Mouse (Mus musculus) forebrain, postnatal 0 days (tissue): ENCODE data around the gene Pde4a. TPM values are rescaled to one million over a fixed set of nuclear protein-coding genes. Genes with fewer than 3 reads are reported as not detected.
A peak's percentile ranks its signal among the peaks of the same experiment; 100 is the strongest.

Source experiments
- ATAC-seq: fragments of 200-750 bp; cut with Nextera tagmentation; 2 replicates; pipeline ENCODE4 v1.8.0; 2017; ENCODE audit warnings: mild to moderate bottlenecking, moderate library complexity
- DNase-seq: peaks from one replicate; pipeline ENCODE4 v3.0.0-alpha.2; 2015
- H3K27ac ChIP-seq: fragments of 300-500 bp; sonication (generic); 2 replicates; pipeline ENCODE4 v1.5.1; 2014; ENCODE audit warnings: low read depth, mild to moderate bottlenecking, antibody characterized with exemption, low read length, moderate library complexity, mixed read lengths
- H3K27me3 ChIP-seq: fragments of 300-500 bp; sonication (generic); 2 replicates; pipeline ENCODE4 v1.6.1; 2014; ENCODE audit warnings: mild to moderate bottlenecking, low read length, mixed read lengths; ENCODE audit not compliant: insufficient read depth
- H3K36me3 ChIP-seq: fragments of 300-500 bp; sonication (generic); 2 replicates; pipeline ENCODE4 v1.6.1; 2014; ENCODE audit warnings: mild to moderate bottlenecking, moderate library complexity; ENCODE audit not compliant: insufficient read depth
- H3K4me1 ChIP-seq: fragments of 300-500 bp; sonication (generic); 2 replicates; pipeline ENCODE4 v1.6.1; 2014; ENCODE audit warnings: antibody characterized with exemption; ENCODE audit not compliant: insufficient read depth
- H3K4me2 ChIP-seq: fragments of 300-500 bp; sonication (generic); 2 replicates; pipeline ENCODE4 v1.6.1; 2014; ENCODE audit warnings: low read depth, mild to moderate bottlenecking, moderate library complexity
- H3K4me3 ChIP-seq: fragments of 300-500 bp; sonication (generic); 2 replicates; pipeline ENCODE4 v1.5.1; 2014; ENCODE audit warnings: low read depth, low read length, mixed read lengths
- H3K9ac ChIP-seq: fragments of 300-500 bp; sonication (generic); 2 replicates; pipeline ENCODE4 v1.6.1; 2014; ENCODE audit warnings: mild to moderate bottlenecking
- H3K9me3 ChIP-seq: fragments of 300-500 bp; sonication (generic); 2 replicates; pipeline ENCODE4 v1.6.1; 2016; ENCODE audit warnings: low read length
- CTCF ChIP-seq: sonication (generic); IDR thresholded peaks from 2 replicates; pipeline ENCODE4 v1.5.1; 2016; ENCODE audit warnings: antibody characterized with exemption, control low read depth, low read depth
- WGBS: fragments of 180-500 bp; shearing (Covaris S2); extraction: QIAGEN DNeasy Blood & Tissue Kit; methylation state at CpG from one replicate; pipeline ENCODE4 v1.1.7; 2014; 5-methylcytosine and 5-hydroxymethylcytosine counted together
- polyA plus RNA-seq: library from polyadenylated mRNA; unstranded; fragments of >200 nt; fragmentation: Nextera tagmentation; extraction: Ambion mirVana; gene quantifications from 2 replicates; pipeline ENCODE4 v1.2.1, GENCODE M21; 2015
- total RNA-seq: library from RNA; depleted of rRNA; stranded (reverse); fragments of >200 nt; gene quantifications from 2 replicates; pipeline ENCODE4 v1.2.3, GENCODE M21; 2014

Gene Pde4a
- total and polyA plus RNA-seq, 2 experiments from 2014 or later: 20.0 to 41.6 TPM

- DNase-seq (peak; percentile 53), ATAC-seq (peak; percentile 54)
- H3K27ac ChIP-seq: peak overlapping the region; percentile 54
- H3K27me3 ChIP-seq: peaks cover 49% of the 10 kb centered on the region
- no peak; the same call in none of the 2 replicates for TF ChIP-seq CTCF
- H3K4me3 ChIP-seq: peak overlapping the region; percentile 49
- under 1% methylated on average over 63 of the region's 72 CpGs for WGBS
- peak overlapping the region; percentile 77 for H3K4me2 ChIP-seq
- peak overlapping the region; percentile 62 for H3K9ac ChIP-seq
- no peaks in the 10 kb centered on the region for H3K36me3 ChIP-seq
- no peaks in the 10 kb centered on the region for H3K4me1 ChIP-seq
- H3K9me3 ChIP-seq: no peaks in the 10 kb centered on the region
Observed at GRCm38 (mm10) chr9:21244428-21245112, 79.1 kb downstream of the Pde4a start.

- no peak for TF ChIP-seq CTCF
- ATAC-seq (no peak), DNase-seq (no peak)
- peak overlapping the region; percentile 49 for H3K4me3 ChIP-seq
- peak overlapping the region; percentile 62 for H3K9ac ChIP-seq
- H3K9me3 ChIP-seq: no peaks in the 10 kb centered on the region
- no peak overlapping the region for H3K27ac ChIP-seq
- no peaks in the 10 kb centered on the region for H3K4me1 ChIP-seq
- WGBS: 2% methylated on average over 16 of the region's 16 CpGs
- peak overlapping the region; percentile 77 for H3K4me2 ChIP-seq
- peaks cover 52% of the 10 kb centered on the region for H3K27me3 ChIP-seq
- no peaks in the 10 kb centered on the region for H3K36me3 ChIP-seq
Observed at GRCm38 (mm10) chr9:21245113-21245487, 79.6 kb downstream of the Pde4a start.

DNA sequence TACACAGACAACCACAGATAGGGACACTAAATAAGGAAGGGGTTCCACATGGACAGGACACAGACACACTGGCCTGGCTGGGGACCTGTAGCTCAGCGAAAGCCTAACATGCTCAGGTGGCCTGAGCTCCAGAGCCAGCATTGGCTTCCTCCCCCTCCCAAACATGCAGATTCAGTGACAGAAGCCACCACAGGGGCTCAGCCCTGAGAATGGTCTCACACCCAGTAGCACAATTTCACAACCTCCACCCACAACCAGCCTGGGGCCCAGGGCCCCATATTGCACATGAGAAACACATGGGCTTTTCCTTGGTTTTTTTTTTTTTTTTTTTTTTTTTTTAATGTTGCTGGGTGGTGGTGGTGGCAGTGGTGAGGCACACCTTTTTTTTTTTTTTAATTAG lies 80.8 kb downstream of the Pde4a start:
- peaks cover 52% of the 10 kb centered on the region for H3K27me3 ChIP-seq
- H3K4me3 ChIP-seq: no peak overlapping the region
- ATAC-seq: no peak
- H3K9ac ChIP-seq: no peak overlapping the region
- DNase-seq: no peak
- no peaks in the 10 kb centered on the region for H3K4me1 ChIP-seq
- no peaks in the 10 kb centered on the region for H3K36me3 ChIP-seq
- no peak overlapping the region for H3K27ac ChIP-seq
- H3K4me2 ChIP-seq: no peak overlapping the region
- no peaks in the 10 kb centered on the region for H3K9me3 ChIP-seq
- TF ChIP-seq CTCF: no peak
- 77% methylated on average over 1 of the region's 1 CpGs for WGBS

DNA sequence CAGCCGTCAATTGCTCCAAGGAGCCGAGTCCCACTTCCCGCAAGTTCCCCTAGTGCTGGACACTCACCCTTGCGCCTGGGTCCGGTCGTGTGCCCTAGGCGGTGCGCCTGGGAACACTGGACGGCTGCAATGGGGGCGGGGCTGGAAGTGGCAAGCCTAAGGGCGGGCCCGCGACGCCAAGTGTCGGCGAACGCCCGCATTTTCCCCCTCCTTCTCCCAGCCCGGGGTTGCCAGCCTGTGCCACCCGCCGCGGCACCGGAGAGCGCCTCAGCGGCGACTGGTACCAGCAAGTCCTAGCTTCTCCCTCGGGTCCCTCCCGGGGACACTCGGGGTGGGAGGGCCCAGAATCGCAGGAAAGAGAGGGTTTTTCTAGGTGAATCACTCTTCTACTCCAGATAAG lies 82.8 kb downstream of the Pde4a start, which contains the start of gene S1pr5:
Gene S1pr5, minus strand, starts transcription at position 118 of the 400 bp plus-strand sequence.
- no peak within 1 kb of the TSS for H3K9ac ChIP-seq
- H3K4me1 ChIP-seq: no peaks in the 10 kb centered on the region
- H3K4me2 ChIP-seq: no peak within 1 kb of the TSS
- H3K9me3 ChIP-seq: no peaks in the 10 kb centered on the region
- H3K4me3 ChIP-seq: no peak within 1 kb of the TSS
- DNase-seq (no peak), ATAC-seq (no peak)
- H3K27me3 ChIP-seq: peaks cover 49% of the 10 kb centered on the region
- no peak for TF ChIP-seq CTCF
- 2% methylated on average over 30 of the region's 30 CpGs for WGBS
- no peak within 1 kb of the TSS for H3K27ac ChIP-seq
- no peaks in the 10 kb centered on the region for H3K36me3 ChIP-seq

DNA sequence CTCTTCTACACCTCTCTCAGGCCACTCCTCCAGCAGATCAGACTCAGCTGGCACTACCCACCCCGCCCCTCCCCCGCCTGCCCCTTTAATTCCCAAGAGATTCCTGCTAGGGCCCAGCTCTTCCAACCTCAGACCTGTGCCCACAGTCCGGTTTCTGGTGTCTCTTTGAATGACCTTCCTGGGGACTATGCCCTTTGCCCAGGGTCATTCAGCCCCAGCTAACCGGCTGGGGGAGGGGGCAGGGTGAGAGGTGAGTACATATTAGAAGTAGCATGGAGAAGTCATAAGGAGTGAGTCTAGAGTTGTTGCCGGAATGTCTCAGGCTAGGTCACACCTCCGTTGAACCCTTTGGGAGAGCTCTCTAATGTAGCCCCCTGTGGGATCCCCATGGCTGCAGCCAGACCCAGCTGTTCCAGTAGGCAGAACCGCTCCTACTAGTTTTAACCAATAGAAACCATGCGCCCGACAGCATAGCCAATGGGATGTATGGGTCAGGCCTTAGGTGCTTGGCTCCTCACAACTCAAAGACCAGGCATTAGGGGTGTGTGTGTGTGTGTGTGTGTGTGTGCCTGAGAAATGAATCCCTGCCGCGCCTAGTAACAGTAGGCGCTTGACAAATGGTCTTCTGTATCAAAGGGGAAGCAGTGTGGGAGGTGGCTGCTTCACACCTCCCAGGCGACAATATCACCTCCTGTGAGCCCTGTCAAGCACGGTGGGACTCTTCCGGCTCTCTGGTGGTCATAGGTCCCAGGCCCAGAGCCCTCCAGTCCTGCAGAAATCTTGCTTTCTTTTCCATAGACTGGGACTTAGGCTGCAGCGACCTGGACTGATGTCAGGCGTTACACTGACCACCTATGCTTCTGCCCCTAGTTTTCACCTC lies 84.4 kb downstream of the Pde4a start:
- Histone ChIP-seq H3K4me1 (no peaks in the 10 kb centered on the region), H3K27me3 (peaks cover 44% of the 10 kb centered on the region), H3K4me2 (no peak overlapping the region), H3K9me3 (no peaks in the 10 kb centered on the region), H3K9ac (no peak overlapping the region), H3K27ac (no peak overlapping the region), H3K4me3 (no peak overlapping the region), H3K36me3 (no peaks in the 10 kb centered on the region)
- no peak for TF ChIP-seq CTCF
- ATAC-seq: no peak
- DNase-seq: no peak
- WGBS: 45% methylated on average over 17 of the region's 17 CpGs

GRCm38 (mm10) chr9:21250509-21250908 lies 85.0 kb downstream of the Pde4a start:
- H3K4me1 ChIP-seq: no peaks in the 10 kb centered on the region
- no peak for TF ChIP-seq CTCF
- no peaks in the 10 kb centered on the region for H3K36me3 ChIP-seq
- ATAC-seq (no peak), DNase-seq (no peak)
- no peak overlapping the region for H3K9ac ChIP-seq
- H3K9me3 ChIP-seq: no peaks in the 10 kb centered on the region
- no peak overlapping the region for H3K4me3 ChIP-seq
- 36% methylated on average over 2 of the region's 2 CpGs for WGBS
- peaks cover 38% of the 10 kb centered on the region for H3K27me3 ChIP-seq
- H3K4me2 ChIP-seq: no peak overlapping the region
- no peak overlapping the region for H3K27ac ChIP-seq
